Mouse (Mus musculus): ENCODE results near the gene BC048679. TPM values are rescaled to one million over a fixed set of nuclear protein-coding genes. Genes with fewer than 3 reads are reported as not detected.

BC048679 gene
- polyA plus RNA-seq, 1 experiment from 2014 or later, result not detected

DNA sequence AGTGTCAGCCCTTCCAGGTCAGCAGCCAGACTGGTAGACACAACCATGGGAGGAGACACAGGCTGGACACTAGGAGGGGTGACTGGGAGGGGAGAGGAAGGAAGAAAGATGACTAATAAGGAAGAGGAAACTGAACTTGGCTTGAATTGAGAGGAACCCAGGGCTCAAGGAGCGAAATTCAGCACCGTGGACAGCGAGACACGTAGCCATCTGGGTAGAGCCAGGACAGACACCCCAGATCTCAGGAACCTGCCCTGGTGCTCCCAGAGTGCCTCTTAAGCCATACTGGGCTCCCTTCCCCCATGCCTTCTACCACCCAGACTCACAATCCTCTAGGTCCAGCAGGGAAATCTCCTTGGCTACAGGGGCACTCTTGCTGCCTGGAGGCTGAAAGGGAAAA, 34.0 kb downstream of the BC048679 start:
- no peak for ATAC-seq
- Histone ChIP-seq H3K4me2 (replicated peaks; ENCODE audit: low read depth) (no peak overlapping the region), H3K36me3 (ENCODE audit: control insufficient read depth, insufficient read depth) (no peaks in the 10 kb centered on the region), H3K9ac (ENCODE audit: low read depth, low read length) (no peak overlapping the region), H3K4me3 (ENCODE audit: low read depth, low read length) (no peak overlapping the region), H3K4me1 (replicated peaks; ENCODE audit: control insufficient read depth, insufficient read depth, low read length) (no peaks in the 10 kb centered on the region), H3K9me3 (ENCODE audit: control insufficient read depth) (no peaks in the 10 kb centered on the region), H3K27me3 (replicated peaks; ENCODE audit: control insufficient read depth, insufficient read depth, low read length) (peaks cover 7% of the 10 kb centered on the region; the same call in 1 of the 2 replicates), H3K27ac (ENCODE audit: low read depth, low read length) (no peak overlapping the region)
- WGBS, result 2% methylated on average over 4 of the region's 4 CpGs
- TF ChIP-seq CTCF (IDR thresholded peaks at IDR 0.05; ENCODE audit: low read depth), result no peak

DNA sequence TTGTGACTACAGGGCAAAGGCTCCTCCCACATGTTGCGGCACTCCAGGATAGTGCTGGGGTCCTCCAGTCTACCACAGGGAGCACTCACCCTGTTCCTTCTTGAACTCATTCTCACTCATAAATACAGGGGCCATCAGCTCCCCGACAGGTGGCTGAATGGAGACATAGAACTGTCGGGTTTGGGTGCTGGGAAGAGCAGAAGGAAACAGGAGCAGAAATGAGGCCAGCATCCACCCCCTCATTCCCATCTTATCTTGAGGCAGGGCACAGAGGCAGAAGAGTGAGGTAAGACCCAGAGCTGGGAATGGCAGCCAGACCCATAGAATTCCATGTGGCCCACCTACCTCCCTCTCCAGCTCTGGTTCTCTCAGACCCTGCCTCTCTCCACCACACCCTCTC, 35.3 kb downstream of the BC048679 start:
- no peak overlapping the region for H3K9ac ChIP-seq (ENCODE audit: low read depth, low read length)
- no peak overlapping the region for H3K4me3 ChIP-seq (ENCODE audit: low read depth, low read length)
- H3K9me3 ChIP-seq (ENCODE audit: control insufficient read depth), result no peaks in the 10 kb centered on the region
- no peaks in the 10 kb centered on the region for H3K36me3 ChIP-seq (ENCODE audit: control insufficient read depth, insufficient read depth)
- no peak for ATAC-seq
- no peaks in the 10 kb centered on the region for H3K4me1 ChIP-seq (replicated peaks; ENCODE audit: control insufficient read depth, insufficient read depth, low read length)
- no peak for TF ChIP-seq CTCF (IDR thresholded peaks at IDR 0.05; ENCODE audit: low read depth)
- no peak overlapping the region for H3K4me2 ChIP-seq (replicated peaks; ENCODE audit: low read depth)
- H3K27me3 ChIP-seq (replicated peaks; ENCODE audit: control insufficient read depth, insufficient read depth, low read length), result peaks cover 15% of the 10 kb centered on the region
- H3K27ac ChIP-seq (ENCODE audit: low read depth, low read length), result no peak overlapping the region
- 82% methylated on average over 3 of the region's 3 CpGs for WGBS

DNA sequence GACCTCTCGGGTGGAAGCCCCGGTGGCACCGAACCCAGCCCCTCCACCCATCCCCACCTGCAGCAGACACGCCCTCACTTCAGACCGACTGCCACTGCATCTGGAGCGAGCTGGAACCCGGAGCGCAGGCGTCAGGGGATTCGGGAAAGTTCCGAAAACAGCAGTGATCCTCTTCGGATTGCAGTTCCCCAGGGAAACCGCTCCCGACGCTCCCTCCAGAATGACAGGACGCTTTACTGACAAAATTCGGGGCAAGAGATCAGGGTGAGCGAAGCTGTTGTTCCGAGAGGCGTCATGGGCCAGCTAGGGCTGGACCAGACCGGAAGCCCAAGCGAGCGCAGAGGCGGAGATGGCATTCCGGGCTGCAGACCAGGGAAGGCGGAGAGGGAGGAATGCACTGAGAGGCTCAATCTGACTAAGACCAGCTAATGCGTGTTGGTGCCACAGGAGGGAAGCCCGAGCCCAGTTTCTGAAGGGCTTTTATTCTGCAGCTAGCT, 42.9 kb downstream of the BC048679 start, which contains the start of gene Cpeb1:
TSS of gene Cpeb1 (minus strand) at position 311 of the 497 bp plus-strand sequence.
- 2% methylated on average over 28 of the region's 28 CpGs for WGBS

GRCm38 (mm10) chr7:81454331-81455039, 43.6 kb downstream of the BC048679 start:
- no peak for TF ChIP-seq CTCF (IDR thresholded peaks at IDR 0.05; ENCODE audit: low read depth)
- H3K9ac ChIP-seq (ENCODE audit: low read depth, low read length), result 0 out of 2 replicates have a peak overlapping the region, but pooled peaks have one; percentile 12
- H3K36me3 ChIP-seq (ENCODE audit: control insufficient read depth, insufficient read depth), result no peaks in the 10 kb centered on the region
- H3K27me3 ChIP-seq (replicated peaks; ENCODE audit: control insufficient read depth, insufficient read depth, low read length), result peaks cover 73% of the 10 kb centered on the region
- no peak overlapping the region for H3K27ac ChIP-seq (ENCODE audit: low read depth, low read length)
- WGBS, result 1% methylated on average over 73 of the region's 87 CpGs
- peak overlapping the region; percentile 57 for H3K4me3 ChIP-seq (ENCODE audit: low read depth, low read length)
- H3K4me1 ChIP-seq (replicated peaks; ENCODE audit: control insufficient read depth, insufficient read depth, low read length), result 0 out of 2 replicates have a peak, but pooled peaks cover 3% of the 10 kb centered on the region
- ATAC-seq, result peak; percentile 48
- H3K4me2 ChIP-seq (replicated peaks; ENCODE audit: low read depth), result peak overlapping the region; percentile 80
- no peaks in the 10 kb centered on the region for H3K9me3 ChIP-seq (ENCODE audit: control insufficient read depth)

More for the DNA sequence above, 42.9 kb downstream of the BC048679 start, which contains the start of gene Cpeb1:
- Histone ChIP-seq H3K9ac (ENCODE audit: low read depth, low read length) (0 out of 2 replicates have a peak within 1 kb of the TSS, but pooled peaks have one; percentile 12), H3K4me2 (replicated peaks; ENCODE audit: low read depth) (peak within 1 kb of the TSS; percentile 80), H3K27ac (ENCODE audit: low read depth, low read length) (no peak within 1 kb of the TSS), H3K27me3 (replicated peaks; ENCODE audit: control insufficient read depth, insufficient read depth, low read length) (peaks cover 73% of the 10 kb centered on the region), H3K4me3 (ENCODE audit: low read depth, low read length) (peak within 1 kb of the TSS; percentile 57), H3K4me1 (replicated peaks; ENCODE audit: control insufficient read depth, insufficient read depth, low read length) (0 out of 2 replicates have a peak, but pooled peaks cover 3% of the 10 kb centered on the region), H3K36me3 (ENCODE audit: control insufficient read depth, insufficient read depth) (no peaks in the 10 kb centered on the region), H3K9me3 (ENCODE audit: control insufficient read depth) (no peaks in the 10 kb centered on the region)
- TF ChIP-seq CTCF (IDR thresholded peaks at IDR 0.05; ENCODE audit: low read depth), result peak; percentile 42
- 0 out of 2 replicates have a peak, but pooled peaks have one; percentile 28 for ATAC-seq

DNA sequence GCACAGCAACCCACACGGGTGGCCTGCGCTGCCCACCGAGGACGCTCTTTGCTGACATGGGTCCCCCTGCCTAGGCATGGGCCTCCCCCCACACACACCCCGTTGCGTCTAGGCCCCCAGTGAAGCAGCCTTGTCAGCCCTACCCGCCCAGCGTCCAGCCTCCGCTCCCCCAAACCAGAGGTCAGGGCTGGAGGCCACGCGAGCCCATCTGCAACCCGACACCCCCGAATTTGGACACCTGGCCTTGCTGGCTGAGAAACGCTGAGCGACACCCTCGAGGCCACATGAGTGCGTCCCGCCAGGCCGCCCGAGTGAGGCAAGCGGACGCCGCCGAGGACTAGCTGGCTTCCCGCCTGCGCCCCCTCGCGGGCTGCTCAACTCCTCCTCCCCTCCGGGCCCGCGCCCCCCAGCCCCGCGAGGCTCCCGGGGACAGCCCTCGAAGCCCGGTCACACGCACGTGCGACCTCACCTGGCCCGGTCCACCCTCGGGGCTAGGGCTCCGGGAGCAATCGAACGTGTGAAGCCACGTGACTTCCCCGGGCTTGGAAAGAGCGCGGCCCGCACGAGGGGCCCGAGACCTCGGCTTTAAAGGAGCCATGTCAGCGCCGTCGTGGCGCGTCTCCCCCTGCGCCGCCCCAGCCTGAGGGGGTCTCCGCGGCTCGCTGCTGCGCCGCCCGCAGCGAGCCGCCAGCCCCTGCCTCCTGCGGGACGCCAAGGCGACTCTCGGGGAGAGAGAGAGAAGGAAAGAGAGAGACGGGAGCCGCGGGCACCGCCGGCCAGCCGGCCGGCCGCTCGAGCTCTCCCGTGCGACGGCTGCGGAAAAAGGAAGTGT, 44.4 kb downstream of the BC048679 start:
- peak; percentile 31; the same call in 1 of the 2 replicates for ATAC-seq
- Histone ChIP-seq H3K27ac (ENCODE audit: low read depth, low read length) (no peak overlapping the region), H3K9ac (ENCODE audit: low read depth, low read length) (no peak overlapping the region), H3K27me3 (replicated peaks; ENCODE audit: control insufficient read depth, insufficient read depth, low read length) (peaks cover 69% of the 10 kb centered on the region), H3K4me3 (ENCODE audit: low read depth, low read length) (peak overlapping the region; percentile 57), H3K9me3 (ENCODE audit: control insufficient read depth) (no peaks in the 10 kb centered on the region), H3K4me1 (replicated peaks; ENCODE audit: control insufficient read depth, insufficient read depth, low read length) (0 out of 2 replicates have a peak, but pooled peaks cover 3% of the 10 kb centered on the region), H3K36me3 (ENCODE audit: control insufficient read depth, insufficient read depth) (no peaks in the 10 kb centered on the region), H3K4me2 (replicated peaks; ENCODE audit: low read depth) (peak overlapping the region; percentile 80)
- peak; percentile 33 for TF ChIP-seq CTCF (IDR thresholded peaks at IDR 0.05; ENCODE audit: low read depth)
- 4% methylated on average over 75 of the region's 84 CpGs for WGBS
